Mouse (Mus musculus): ENCODE measurements at regions not wholly inside any gene's neighbourhood (a gene's known extent, or its start where the extent isn't known, plus 50 kb on each side); places are given as distances from the start of the nearest gene placed in this dataset.

GRCm38 (mm10) chr3:147835716-147836115 lies 983.5 kb downstream of the Ttll7 start:
- no peak for TF ChIP-seq POLR2A (IDR thresholded peaks at IDR 0.05; ENCODE audit: extremely low read depth, insufficient read depth, low read length)
- TF ChIP-seq CTCF (IDR thresholded peaks at IDR 0.05; ENCODE audit: extremely low read depth, insufficient read depth, low read length): no peak
